Mouse (Mus musculus) adrenal gland, postnatal 4 days (tissue): Measurements from ENCODE around the gene Kncn. TPM values are rescaled to one million over a fixed set of nuclear protein-coding genes. Genes with fewer than 3 reads are reported as not detected.

Source experiments
- DNase-seq, 2 experiments: peaks; one replicate each; pipeline ENCODE4 v3.0.0; 2021 to 2022; ENCODE audit warnings: low spot score in 2 of 2, mixed read lengths in 2 of 2
- total RNA-seq, 2 experiments: library from RNA; stranded (reverse); gene quantifications; 2 replicates each; pipeline ENCODE4 v1.2.3; 2021

Gene Kncn
- total RNA-seq, 2 experiments from 2014 or later, result not detected

DNA sequence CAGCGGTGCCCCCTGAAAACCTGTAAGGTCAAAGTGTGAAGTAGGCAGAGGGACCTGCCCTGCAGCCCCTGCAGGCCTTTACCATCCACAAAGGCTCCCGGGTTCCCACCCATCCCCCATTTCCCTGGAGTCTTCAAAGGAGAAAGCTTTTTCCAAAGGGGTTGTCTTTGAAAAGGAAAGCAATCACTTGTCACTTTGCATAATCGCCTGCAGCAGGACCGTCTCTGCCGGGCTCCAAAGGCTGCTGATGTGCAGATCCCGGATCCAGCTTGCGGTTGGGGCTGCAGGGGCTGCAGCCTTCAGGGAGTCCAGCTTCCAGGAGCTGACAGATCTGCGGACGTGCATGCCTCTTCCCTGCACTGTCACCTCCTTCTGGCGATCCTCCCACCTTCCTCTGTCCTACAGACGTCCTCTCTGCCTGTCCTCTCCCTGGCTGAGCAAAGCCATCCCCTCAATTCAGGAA lies 6.0 kb upstream of the Kncn start:
- no peak for DNase-seq

DNA sequence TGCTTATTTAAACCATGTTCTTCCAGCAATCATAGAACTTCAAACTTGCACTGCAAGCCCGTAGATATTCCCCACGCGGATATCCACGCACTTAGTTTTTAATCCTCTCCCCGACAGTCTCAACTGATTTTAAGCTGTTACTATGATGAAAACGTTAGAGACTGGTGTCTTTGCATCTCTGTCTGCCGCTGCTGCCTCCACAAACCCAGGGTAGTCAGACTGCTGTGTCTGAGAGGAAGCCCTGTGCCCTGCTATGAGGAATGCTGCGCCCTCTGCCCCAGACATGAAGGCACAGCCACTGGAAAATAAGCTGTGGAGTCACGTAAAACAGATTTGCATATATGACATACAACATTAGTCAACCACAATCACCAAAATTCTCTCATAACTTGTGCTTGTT lies 5.4 kb upstream of the Kncn start:
- no peak for DNase-seq

DNA sequence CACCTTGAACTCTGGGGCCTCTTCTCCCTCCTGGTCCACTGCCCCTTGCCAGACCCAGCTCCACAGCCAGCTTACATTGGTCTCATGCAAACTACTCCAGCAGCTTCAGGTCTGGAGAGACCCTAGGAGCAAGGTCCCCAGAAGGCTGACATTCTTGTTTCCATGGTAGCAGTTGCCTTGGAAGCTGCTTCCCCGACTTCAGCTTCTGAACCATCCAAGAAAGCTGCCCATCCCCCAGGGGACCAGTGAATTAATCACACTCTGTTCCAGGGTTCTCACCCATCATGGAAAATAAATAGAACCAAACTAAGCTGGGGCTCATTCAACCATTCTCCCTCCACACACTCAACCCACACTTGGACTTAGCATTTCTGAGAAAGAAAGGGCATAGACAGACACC lies 3.0 kb upstream of the Kncn start:
- no peak for DNase-seq

DNA sequence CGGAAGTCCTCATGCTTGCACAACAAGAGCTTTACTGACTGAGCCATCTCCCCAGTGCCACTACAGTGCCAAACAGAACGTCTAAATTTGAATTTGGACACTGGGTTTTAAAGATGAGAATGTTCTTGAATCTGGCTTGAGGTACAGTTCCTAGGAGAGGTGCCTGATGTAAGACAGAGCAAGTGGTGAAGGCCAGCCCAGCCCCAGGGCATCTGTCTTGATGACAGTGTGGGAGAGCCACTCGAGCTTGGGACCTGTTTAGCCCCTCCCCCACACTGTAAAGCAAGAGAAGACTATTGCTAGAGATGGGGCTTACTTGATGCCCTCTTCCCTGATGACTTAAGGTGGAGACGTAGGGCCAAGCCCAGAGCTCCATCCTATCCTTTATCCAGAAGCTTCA lies 2.0 kb upstream of the Kncn start:
- no peak for DNase-seq

DNA sequence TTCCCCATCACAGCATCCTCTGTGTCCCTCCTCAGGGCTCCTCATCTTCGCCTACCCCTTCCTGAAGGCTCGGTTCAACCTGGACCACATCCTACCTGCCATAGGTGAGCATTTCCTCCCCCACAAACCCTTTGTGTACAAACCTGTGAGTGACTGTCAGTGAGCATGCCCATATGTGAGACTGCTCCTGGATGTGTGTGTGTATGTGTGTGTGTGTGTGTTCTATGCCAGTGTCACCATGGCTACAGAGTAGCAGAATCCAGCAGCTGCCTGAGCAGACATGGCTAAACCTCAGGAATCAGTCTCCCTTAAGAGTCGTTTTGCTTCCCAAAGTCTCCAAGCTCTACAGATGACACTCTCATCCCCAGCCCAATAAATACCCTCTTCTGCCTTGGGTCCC lies 1.6 kb downstream of the Kncn start:
- DNase-seq, result no peak

DNA sequence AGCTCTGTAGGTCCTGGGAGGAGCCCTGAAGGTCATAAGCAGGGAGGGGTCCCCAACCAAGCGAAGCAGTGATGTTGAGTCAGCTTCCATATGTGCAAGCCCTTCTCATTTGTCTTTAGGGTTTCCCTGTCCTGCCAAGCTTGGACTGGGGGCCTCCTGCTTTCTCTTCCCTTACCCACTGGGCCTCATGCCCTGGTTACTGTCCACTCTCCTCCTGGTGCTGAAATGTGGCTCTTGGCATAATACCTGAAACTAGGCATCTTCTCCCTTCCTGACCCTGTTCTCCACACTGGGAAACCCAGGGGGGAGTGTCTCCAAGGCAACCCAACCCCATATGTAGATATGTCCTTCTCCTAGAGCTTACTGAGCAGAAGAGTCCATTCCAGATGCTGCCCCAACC lies 2.7 kb downstream of the Kncn start:
- no peak for DNase-seq

DNA sequence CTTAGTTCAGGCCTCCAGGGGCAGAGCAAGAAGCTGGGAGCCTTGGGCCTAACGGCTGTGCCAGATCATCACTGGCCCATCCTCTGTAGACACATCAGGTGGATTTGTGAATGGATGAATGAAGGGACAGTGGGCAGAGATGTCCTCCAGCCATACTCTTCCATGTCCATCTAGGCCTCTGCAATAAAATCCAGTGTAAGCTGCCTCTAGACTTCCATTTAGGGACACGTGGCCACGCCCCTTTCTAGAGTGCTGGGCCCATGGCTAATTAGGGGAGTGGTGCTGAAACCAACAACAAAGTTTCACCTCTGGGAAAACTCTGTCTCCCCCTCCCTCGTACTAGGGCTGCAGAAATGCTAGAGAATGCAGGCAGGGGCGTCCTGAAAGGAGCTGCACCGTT lies 5.9 kb downstream of the Kncn start:
- DNase-seq, result no peak

DNA sequence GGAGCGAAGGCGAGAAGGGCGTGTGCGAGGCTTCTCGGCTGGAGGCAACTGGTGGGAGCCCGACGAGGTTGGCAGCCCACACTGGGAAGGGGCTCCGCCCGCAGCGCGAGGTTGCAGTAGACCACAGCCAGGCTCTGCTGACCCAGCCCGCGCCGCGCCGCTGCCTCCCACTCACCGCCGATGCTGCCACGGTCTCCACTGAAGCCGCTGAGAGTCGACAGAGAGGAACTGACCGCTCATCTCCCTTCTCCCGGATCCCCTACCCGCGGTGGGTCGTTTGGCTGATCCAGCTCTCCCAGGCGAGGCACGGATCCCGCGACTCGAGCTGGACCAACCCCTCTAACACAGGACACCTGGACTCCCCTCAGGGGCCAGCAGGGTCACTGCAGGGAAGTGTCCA lies 6.4 kb downstream of the Kncn start, which contains the start of gene 6430628N08Rik:
Gene 6430628N08Rik, plus strand, starts transcription at position 113 of the 400 bp plus-strand sequence.
- DNase-seq, result no peak

DNA sequence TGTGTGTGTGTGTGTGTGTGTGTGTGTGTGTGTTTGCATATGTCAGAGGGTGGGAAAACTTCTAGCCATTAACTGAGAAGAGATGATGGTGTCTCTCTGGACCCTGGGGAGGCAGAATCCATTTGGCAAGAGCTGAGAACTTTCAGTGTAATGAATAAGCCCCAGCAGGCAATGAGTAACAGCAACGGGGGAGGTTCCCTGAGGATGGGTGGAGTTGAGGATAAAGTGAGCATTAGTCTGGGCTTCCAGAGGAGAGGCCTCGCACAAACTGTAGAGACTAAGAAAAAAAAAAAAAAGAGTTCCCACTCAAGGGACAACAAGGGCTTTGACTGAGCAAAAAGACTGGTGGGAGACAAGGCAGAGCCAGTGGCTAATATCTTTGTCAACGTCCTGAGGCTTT lies 10.1 kb downstream of the Kncn start:
- DNase-seq, result no peak

DNA sequence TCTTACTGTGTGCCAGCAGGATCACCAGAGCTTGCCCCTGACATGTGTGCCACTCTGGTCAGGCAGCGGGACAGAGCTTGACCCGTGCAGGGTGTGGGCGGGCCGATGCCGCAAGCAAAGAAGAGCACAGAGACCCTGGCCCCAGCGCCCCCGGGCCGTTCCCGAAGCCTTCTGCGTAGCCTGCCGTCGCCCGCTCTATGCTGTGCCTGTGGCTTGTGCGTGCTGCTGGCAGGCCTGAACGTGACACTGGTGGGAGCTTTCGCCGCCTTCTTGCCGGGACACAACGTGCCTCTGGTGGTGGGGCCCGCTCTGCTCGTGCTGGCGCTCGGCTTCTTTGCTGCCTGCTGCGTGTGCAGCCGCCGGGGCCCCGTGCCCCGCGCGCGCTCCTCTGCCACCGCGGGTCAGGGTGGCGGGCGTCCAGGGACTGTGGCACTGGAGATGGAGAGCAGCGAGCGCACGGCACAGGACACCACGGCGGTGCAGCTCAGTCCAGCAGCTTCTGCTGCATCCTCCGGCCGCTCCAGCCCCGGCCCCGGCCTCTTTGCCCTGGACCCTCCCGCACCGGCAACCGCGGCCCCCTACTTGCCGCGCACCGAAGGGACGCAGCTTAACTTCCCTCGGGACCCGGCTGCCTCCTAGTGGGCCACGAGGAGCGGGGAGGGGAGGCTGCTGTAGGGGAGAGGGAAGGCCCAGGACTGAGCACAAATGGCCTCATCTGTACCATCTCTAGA lies 13.9 kb downstream of the Kncn start:
- no peak for DNase-seq

DNA sequence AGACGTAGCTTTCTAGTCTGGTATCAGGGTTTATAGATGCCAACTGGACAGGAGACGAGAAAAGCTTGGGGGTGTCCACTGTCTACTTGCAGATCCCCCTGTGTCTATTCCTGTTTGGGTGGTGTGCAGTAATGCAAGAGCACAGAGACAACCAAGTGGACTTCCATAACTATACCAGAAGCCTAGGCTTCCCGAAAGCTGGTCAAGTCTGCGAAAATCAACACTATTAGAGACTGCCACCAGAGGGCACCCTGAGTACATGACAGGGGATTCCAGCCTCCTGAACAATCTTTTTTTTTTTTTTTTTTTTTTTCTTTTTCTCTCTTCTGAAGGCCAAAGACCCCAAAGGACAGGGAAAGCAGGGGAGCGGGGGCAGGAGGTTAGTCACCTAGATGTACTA lies 18.6 kb downstream of the Kncn start:
- DNase-seq, result peak; percentile 45 to 57

DNA sequence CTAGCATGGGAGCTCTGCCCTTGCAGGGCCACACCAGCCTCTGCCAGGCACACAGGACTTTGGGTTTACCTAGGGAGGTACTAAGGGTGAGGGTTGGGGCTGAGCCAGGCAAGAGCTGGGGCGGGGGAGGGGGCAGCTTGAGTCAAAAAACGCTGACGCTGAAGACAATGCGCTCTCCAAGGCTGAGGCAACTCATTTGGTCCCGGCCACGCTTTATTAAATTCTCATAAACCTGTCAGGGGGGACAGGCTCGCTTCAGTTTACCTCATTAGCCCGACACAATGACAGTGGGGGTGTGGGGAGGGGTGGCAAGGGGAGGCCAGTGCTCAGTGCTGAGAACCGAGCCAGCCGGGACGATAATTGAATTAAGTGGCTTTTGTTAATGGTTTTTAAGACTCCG lies 20.2 kb downstream of the Kncn start:
- no peak for DNase-seq

DNA sequence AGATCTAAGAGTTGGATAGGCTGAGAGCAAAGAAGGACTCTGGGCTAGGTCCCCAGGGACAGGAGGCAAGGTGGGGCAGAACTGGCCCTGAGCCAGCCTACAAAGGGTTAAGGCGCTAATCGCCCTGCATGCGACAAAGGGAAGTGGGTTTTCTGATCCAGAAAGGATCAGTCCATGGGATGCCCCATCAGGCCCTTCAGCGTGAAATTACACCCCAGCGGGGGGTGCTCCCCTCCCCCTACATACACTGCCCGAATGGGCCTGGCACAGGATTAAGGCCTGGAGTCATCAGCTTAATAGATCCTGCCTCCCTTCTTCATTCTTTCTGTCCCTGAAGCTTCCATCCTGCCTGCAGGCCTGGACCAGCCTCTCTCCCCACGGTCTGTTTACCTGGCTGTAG lies 21.5 kb downstream of the Kncn start:
- DNase-seq, result no peak

DNA sequence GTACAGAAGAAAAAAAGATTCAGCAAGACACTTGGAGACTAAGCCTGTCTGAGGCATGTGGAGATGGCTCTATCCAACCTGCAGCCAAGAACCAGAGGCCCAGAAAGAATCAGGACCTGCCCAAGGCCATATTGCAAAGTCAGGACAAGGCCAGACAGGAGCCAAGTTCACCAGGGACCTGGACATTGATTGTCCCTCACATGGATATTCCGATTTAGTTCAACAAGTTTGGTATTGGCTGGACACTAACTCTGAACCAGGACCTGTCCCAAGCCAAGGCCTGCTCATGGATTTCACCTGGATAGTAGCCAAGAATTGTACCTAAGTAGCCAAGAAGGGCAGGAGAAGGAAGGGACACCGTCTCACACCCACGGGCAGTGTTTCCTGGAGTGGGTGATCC lies 22.6 kb downstream of the Kncn start:
- DNase-seq, result no peak

DNA sequence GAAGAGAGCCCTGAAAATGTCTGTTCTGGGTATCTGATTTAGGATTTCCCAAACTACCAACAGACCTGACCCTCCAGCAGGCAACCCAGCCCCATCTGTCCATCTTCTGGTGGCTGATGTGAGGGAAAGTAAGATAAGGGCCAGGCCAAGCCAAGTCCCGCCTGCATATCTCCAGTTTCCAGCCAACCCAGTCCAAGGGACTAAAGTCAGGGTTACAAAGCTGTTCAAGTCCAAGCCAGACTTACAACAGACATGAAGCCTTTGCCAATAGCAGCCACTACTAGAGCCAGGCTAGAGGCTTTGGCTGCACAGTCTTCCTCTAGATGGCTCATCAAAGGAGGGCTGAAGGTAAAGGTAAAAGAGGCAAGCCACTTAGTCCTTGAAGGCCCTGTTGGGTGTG lies 23.8 kb downstream of the Kncn start:
- no peak for DNase-seq

DNA sequence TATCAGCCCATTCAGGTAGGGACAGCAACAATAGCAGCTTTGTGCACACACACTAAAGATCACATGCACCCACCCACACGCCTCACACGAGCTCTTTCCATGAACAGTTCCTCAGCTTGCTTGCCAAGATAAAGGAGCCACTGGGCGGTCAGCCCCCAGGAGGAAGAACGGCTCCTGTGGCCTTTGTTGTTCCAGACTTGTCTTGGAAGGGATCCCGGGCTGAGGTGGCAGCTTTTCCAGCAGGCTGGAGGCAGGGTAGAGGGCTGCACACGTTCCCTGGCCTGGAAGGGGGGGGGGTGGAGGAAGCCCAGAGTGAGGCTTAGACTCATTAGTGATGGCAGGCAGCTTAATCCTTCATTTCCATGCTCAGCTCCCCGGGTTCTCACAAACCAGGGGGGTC lies 24.4 kb downstream of the Kncn start:
- no peak for DNase-seq

DNA sequence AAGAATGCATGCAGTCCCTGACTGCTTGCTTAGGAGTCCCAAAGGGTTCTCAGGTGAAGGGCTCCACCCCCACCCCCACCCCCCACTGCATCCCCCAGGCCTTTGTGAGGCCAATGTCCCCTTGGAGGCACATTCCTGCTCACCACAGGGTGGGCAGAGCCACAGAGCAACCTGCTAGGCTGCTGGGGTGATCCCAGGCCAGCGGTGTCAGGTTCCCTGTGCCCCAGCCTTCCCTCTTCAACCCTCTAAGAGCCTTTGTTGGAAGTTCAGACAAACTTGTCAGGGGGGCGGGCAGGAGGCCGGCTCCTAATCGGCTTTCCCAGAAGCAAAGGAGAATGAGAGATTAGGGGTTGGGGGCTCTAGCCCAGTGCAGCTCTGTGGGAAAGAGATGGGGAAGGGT lies 27.4 kb downstream of the Kncn start:
- DNase-seq, result no peak

DNA sequence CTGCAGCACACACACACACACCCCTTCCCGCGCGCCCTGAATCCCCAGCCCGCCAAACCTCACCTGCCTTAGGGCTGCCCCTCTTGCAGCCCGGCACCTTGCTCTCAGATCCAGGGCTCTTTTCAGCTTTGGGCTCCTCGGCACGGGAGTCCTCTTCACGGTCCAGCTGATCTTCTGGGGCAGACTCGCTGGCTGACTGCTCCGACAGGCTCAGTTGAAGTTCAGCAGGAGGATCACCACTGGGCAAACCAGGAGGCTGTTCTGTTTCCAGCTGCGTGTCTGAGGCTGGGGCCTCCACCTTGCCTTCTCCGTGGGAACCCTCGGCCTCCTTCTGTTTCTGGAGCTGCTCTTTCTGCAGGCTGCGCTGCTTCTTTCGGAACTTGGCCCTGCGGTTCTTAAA lies 35.7 kb downstream of the Kncn start:
- DNase-seq, result no peak

DNA sequence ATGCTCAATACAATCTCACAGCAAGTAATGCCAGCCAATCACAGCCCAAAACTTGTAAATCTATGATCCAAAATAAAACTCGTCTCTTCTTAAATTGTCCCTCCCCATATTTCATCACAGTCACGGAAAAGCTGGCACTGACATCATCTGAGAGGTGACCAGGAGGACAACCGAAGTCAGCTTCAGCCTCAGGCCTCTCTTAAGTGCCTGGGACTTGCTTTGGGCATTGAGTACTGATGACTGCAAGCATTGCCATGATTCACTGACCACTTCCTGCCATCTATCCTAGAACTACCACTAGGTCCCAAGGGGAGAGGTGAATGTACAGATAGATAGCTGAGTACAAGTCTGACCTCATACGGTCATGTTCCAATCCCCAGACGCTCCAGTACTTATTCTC lies 38.5 kb downstream of the Kncn start:
- DNase-seq, result no peak

DNA sequence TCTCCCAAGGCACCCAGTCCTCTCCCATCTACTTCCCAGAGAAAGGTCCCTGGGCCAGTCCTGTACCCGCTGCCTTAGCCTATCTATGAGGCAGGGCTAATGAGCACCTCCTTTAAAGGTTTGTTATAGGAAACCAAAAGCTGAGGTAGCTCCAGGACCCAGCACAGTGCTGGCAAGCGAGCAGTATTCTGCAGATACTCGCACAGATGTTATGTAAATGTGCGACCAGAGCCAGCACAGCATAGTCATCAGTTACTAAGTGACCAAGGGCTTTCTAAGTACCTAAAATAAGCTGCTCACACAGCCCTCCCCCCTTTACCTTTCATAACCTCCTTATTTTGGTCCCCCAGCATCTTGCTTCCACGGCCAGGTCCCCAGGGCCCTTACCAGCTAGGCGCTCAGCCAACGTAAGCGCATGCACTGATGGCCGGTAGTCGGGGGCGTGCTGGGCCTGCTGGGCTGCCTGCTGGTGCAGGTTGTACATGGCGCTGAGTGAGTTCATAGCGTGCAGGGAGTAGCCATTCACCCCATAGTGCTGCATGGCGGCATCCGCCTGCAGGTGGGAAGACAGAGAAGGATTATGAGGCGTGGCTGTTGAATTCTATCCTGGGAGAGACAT lies 39.2 kb downstream of the Kncn start:
- DNase-seq, result no peak

DNA sequence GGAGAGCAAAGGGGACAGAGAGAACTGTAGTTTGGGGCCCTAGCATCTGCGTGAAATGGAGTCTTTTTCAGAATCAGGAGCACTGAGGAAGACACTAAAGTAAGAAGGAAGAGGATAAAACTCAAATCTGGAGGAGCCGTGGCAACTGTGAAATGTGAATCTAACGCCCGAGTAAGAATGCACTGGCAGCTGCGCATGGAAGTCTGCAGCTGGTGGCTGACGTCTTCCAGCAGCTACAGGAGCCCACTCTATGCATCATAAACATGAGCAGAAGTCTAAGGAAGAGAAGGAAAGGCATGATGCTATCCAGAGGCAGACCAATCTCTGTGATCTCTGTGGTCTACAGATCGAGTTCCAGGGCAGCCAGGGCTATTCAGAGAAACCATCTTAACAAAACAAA lies 43.4 kb downstream of the Kncn start:
- DNase-seq, result no peak

DNA sequence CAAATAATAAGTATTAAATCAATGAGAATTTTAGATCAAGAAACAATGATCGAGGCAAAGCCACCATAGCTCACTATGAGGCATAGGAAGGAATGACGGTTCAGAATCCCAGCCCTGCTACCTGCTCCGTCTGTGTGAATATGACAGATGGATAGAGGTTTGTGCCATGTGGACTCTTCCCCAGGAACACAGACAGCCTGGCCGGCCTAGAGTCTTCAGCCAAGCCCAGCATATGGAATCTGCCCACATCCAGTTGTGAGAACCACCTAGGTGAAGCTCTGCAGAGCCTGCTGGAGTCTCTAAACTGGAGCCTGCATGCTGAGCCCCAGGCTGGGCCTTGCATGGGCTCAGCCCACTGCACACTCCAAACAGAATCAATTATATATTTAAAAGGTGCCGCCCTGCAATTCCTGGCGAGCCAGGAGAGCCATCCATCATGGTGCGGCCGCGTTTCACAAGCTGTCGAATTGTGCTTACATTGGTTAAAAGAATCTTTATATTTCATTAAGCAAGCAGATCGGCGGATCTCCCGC lies 47.4 kb downstream of the Kncn start:
- DNase-seq, result no peak
